Mouse (Mus musculus) kidney, adult 2 months (tissue): ENCODE results near the gene Glipr1.

ENCODE experiments used
- CTCF ChIP-seq: fragments of 200-500 bp; conservative IDR thresholded peaks from 2 replicates; pipeline ENCODE4 v1.5.1; 2011; ENCODE audit warnings: low read depth, mild to moderate bottlenecking, control low read depth, low read length, moderate library complexity, mixed read lengths; ENCODE audit not compliant: insufficient read depth, insufficient read length
- POLR2A ChIP-seq: fragments of 200-500 bp; IDR thresholded peaks from one replicate; pipeline ENCODE4 v1.6.1; 2011; ENCODE audit warnings: low read depth, low read length, control low read depth

- TF ChIP-seq CTCF (no peak), POLR2A (no peak)
Observed at GRCm38 (mm10) chr10:111995803-111996548, 6.5 kb downstream of the Glipr1 start.
